Mouse (Mus musculus) midbrain, postnatal 0 days (tissue): ENCODE data around the gene Slc3a1. TPM values are rescaled to one million over a fixed set of nuclear protein-coding genes. Genes with fewer than 3 reads are reported as not detected.

Experiments used
- ATAC-seq: fragments of 200-750 bp; cut with Nextera tagmentation; 2 replicates; pipeline ENCODE4 v1.8.0; 2017; ENCODE audit warnings: moderate number of reproducible peaks, mild to moderate bottlenecking, moderate TSS enrichment, moderate library complexity; ENCODE audit not compliant: low FRiP score
- DNase-seq: peaks from one replicate; pipeline ENCODE4 v3.0.0-alpha.2; 2015; ENCODE audit warnings: low spot score
- H3K27ac ChIP-seq: fragments of 300-500 bp; sonication (generic); 2 replicates; pipeline ENCODE4 v1.5.1; 2014; ENCODE audit warnings: low read depth, mild to moderate bottlenecking, low read length, mixed read lengths
- H3K27me3 ChIP-seq: fragments of 300-500 bp; sonication (generic); 2 replicates; pipeline ENCODE4 v1.6.1; 2014; ENCODE audit warnings: low read length, control low read depth, mixed read lengths; ENCODE audit not compliant: insufficient read depth
- H3K36me3 ChIP-seq: fragments of 300-500 bp; sonication (generic); 2 replicates; pipeline ENCODE4 v1.6.1; 2014; ENCODE audit warnings: low read length, control low read depth, mixed read lengths; ENCODE audit not compliant: insufficient read depth
- H3K4me1 ChIP-seq: fragments of 300-500 bp; sonication (generic); 2 replicates; pipeline ENCODE4 v1.6.1; 2014; ENCODE audit warnings: mild to moderate bottlenecking, control low read depth, antibody characterized with exemption, low read length, mixed read lengths; ENCODE audit not compliant: insufficient read depth
- H3K4me2 ChIP-seq: fragments of 300-500 bp; sonication (generic); 2 replicates; pipeline ENCODE4 v1.6.1; 2014; ENCODE audit warnings: low read depth, mild to moderate bottlenecking, low read length, mixed read lengths; ENCODE audit not compliant: poor library complexity, severe bottlenecking
- H3K4me3 ChIP-seq: fragments of 300-500 bp; sonication (generic); 2 replicates; pipeline ENCODE4 v1.5.1; 2014; ENCODE audit warnings: low read depth, mild to moderate bottlenecking, low read length, moderate library complexity
- H3K9ac ChIP-seq: fragments of 300-500 bp; sonication (generic); replicated peaks from 2 replicates; pipeline ENCODE4 v1.6.1; 2014; ENCODE audit warnings: mild to moderate bottlenecking, low read length, moderate library complexity, mixed read lengths; ENCODE audit not compliant: poor library complexity, severe bottlenecking
- H3K9me3 ChIP-seq: fragments of 300-500 bp; sonication (generic); 2 replicates; pipeline ENCODE4 v1.6.1; 2016; ENCODE audit warnings: low read length, control low read depth
- CTCF ChIP-seq: IDR thresholded peaks from 2 replicates; pipeline ENCODE4 v1.5.1; 2016; ENCODE audit warnings: antibody characterized with exemption, mild to moderate bottlenecking
- WGBS: fragments of 180-500 bp; shearing (Covaris S2); extraction: QIAGEN DNeasy Blood & Tissue Kit; methylation state at CpG from one replicate; pipeline ENCODE4 v1.1.7; 2014; 5-methylcytosine and 5-hydroxymethylcytosine counted together
- polyA plus RNA-seq: library from polyadenylated mRNA; unstranded; fragments of >200 nt; fragmentation: Nextera tagmentation; extraction: Ambion mirVana; gene quantifications from 2 replicates; pipeline ENCODE4 v1.2.1, GENCODE M21; 2015
- total RNA-seq: library from RNA; depleted of rRNA; stranded (reverse); fragments of >200 nt; gene quantifications from 2 replicates; pipeline ENCODE4 v1.2.3, GENCODE M21; 2014

The Slc3a1 gene
- total and polyA plus RNA-seq, 2 experiments from 2014 or later = 0.14 to 0.27 TPM

GRCm38 (mm10) chr17:84995844-84996243 is 32.3 kb upstream of the Slc3a1 start:
- H3K27ac ChIP-seq = no peak overlapping the region
- no peak overlapping the region for H3K9ac ChIP-seq
- no peaks in the 10 kb centered on the region for H3K9me3 ChIP-seq
- no peak for TF ChIP-seq CTCF
- H3K4me2 ChIP-seq = no peak overlapping the region
- no peak overlapping the region for H3K4me3 ChIP-seq
- DNase-seq = no peak
- ATAC-seq = no peak
- no peaks in the 10 kb centered on the region for H3K27me3 ChIP-seq
- no peaks in the 10 kb centered on the region for H3K4me1 ChIP-seq
- H3K36me3 ChIP-seq = 0 out of 2 replicates have a peak, but pooled peaks cover 2% of the 10 kb centered on the region
- 83% methylated on average over 6 of the region's 6 CpGs for WGBS

GRCm38 (mm10) chr17:84997639-84998038 is 30.5 kb upstream of the Slc3a1 start:
- Histone ChIP-seq H3K4me2 (no peak overlapping the region), H3K4me3 (no peak overlapping the region), H3K27me3 (no peaks in the 10 kb centered on the region), H3K36me3 (0 out of 2 replicates have a peak, but pooled peaks cover 2% of the 10 kb centered on the region), H3K27ac (no peak overlapping the region), H3K4me1 (no peaks in the 10 kb centered on the region), H3K9ac (no peak overlapping the region), H3K9me3 (no peaks in the 10 kb centered on the region)
- ATAC-seq (no peak), DNase-seq (no peak)
- no peak for TF ChIP-seq CTCF
- 88% methylated on average over 1 of the region's 1 CpGs for WGBS

GRCm38 (mm10) chr17:84999636-85000035 is 28.5 kb upstream of the Slc3a1 start:
- Histone ChIP-seq H3K9me3 (no peaks in the 10 kb centered on the region), H3K4me1 (no peaks in the 10 kb centered on the region), H3K36me3 (0 out of 2 replicates have a peak, but pooled peaks cover 2% of the 10 kb centered on the region), H3K27ac (no peak overlapping the region), H3K4me3 (no peak overlapping the region), H3K9ac (no peak overlapping the region), H3K4me2 (no peak overlapping the region), H3K27me3 (no peaks in the 10 kb centered on the region)
- ATAC-seq = no peak
- 65% methylated on average over 10 of the region's 10 CpGs for WGBS
- DNase-seq = no peak
- no peak for TF ChIP-seq CTCF

- H3K4me1 ChIP-seq = no peaks in the 10 kb centered on the region
- TF ChIP-seq CTCF = no peak
- H3K9me3 ChIP-seq = no peaks in the 10 kb centered on the region
- no peak overlapping the region for H3K9ac ChIP-seq
- H3K4me2 ChIP-seq = no peak overlapping the region
- no peaks in the 10 kb centered on the region for H3K27me3 ChIP-seq
- no peak for DNase-seq
- WGBS = 79% methylated on average over 6 of the region's 6 CpGs
- H3K36me3 ChIP-seq = no peaks in the 10 kb centered on the region
- H3K4me3 ChIP-seq = no peak overlapping the region
- H3K27ac ChIP-seq = no peak overlapping the region
- ATAC-seq = no peak
Observed at GRCm38 (mm10) chr17:85013485-85013884, 14.7 kb upstream of the Slc3a1 start.

GRCm38 (mm10) chr17:85014632-85015031 is 13.5 kb upstream of the Slc3a1 start:
- no peak for DNase-seq
- Histone ChIP-seq H3K36me3 (no peaks in the 10 kb centered on the region), H3K4me1 (no peaks in the 10 kb centered on the region), H3K4me3 (no peak overlapping the region), H3K9ac (no peak overlapping the region), H3K4me2 (no peak overlapping the region), H3K9me3 (no peaks in the 10 kb centered on the region), H3K27ac (no peak overlapping the region), H3K27me3 (no peaks in the 10 kb centered on the region)
- no peak for TF ChIP-seq CTCF
- no peak for ATAC-seq
- 91% methylated on average over 3 of the region's 3 CpGs for WGBS

GRCm38 (mm10) chr17:85018344-85018743 is 9.8 kb upstream of the Slc3a1 start:
- Histone ChIP-seq H3K4me1 (no peaks in the 10 kb centered on the region), H3K9ac (no peak overlapping the region), H3K9me3 (no peaks in the 10 kb centered on the region), H3K36me3 (no peaks in the 10 kb centered on the region), H3K4me2 (no peak overlapping the region), H3K27me3 (no peaks in the 10 kb centered on the region), H3K27ac (no peak overlapping the region), H3K4me3 (no peak overlapping the region)
- no peak for TF ChIP-seq CTCF
- ATAC-seq (no peak), DNase-seq (no peak)
- WGBS = 86% methylated on average over 3 of the region's 3 CpGs
